Mouse (Mus musculus) cerebellum, adult 18-20 months (tissue): ENCODE results near the gene Ano10.
"Not testable (repeated sequence)": the region's sequence is repeated elsewhere in the genome, so short reads cannot be mapped to it uniquely, and the experiment has no call there.

Experiments used
- DNase-seq, 2 experiments: peaks; one replicate each; pipeline ENCODE4 v3.0.0; 2021

Gene Ano10

GRCm38 (mm10) chr9:122294242-122294881, at the start of gene Ano10:
Gene Ano10 (minus strand): TSS chr9:122294423.
- peak; percentile 94 to 97 for DNase-seq

DNA sequence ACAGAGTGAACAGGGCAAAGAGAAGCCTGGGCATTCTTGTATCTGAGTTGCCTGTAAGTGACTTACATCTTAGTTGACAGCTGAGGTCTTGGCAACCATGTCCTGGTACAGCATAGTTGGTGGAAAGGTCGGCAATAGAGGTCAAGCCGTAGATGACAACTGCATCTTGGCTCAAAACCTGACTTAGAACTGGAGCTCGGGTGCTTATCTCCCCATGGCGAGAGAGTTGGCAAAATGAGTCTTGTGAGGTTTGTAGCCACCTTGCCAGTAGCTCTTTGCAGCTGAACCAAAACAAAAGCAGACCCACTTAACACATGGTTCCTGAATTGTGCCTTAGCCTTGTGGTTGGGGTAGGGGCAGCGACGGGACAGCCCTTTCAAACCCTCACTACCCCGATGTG, 49.2 kb upstream of the Ano10 start:
- DNase-seq: no peak

DNA sequence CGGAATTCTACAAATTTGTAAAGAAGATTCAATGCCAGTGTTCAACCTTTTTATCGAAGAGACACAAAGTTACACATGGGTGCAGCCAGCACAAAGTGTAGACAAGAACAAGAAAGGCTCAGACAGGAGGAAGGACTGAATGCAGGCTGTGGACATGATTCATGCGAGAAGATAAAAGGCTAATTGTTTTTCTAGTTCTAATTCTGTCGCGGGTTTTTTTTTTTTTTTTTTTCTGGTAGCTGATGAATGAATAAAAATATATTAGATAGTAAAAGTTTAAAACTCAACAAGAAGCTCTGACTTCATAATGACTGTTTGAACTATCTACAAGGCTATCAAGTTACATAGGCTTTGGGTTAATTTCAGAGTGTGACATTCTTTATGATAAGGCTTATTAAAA, 45.7 kb upstream of the Ano10 start:
- no peak for DNase-seq

- DNase-seq: no peak
These were observed 43.3 kb upstream of the Ano10 start for GRCm38 (mm10) chr9:122337510-122337931.

DNA sequence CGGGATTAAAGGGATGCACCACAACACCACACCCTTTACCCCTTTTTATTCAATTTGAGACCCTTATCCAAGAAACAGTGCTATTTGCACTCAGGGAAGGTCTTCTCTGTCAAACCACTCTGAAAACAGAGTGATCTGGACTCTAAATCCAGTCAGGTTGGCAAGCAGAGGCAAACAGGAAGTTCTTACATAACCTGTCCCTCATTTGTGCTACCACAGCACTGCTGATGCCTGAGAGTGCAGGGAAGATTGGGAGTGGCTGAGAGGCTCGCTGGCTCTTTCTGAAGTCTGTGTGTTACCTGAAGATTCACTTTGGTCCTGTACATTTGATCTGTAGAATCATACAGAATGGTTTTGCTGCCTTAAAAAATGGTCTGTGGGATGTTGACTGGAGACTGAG, 42.5 kb upstream of the Ano10 start:
- no peak for DNase-seq

GRCm38 (mm10) chr9:122328199-122328598, 34.0 kb upstream of the Ano10 start:
- DNase-seq: no peak

GRCm38 (mm10) chr9:122325996-122326395, 31.8 kb upstream of the Ano10 start:
- DNase-seq: no peak

DNA sequence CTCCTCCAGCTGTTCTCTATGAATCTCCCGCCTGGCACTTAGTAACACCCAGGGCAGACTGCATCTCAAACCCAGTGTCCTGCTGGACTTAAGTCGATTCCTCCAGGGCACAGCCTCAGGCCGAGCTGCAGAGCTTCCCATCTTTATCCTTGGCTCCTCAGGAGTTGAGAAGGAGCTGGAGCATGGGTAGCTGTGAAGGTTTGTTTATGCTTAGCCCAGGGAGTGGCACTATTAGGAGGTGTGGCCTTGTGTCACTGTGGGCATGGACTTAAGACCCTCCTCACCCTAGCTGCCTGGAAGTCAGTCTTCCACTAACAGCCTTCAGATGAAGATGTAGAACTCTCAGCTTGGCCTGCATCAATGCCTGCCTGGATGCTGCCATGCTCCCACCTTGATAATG, 28.1 kb upstream of the Ano10 start:
- DNase-seq: no peak

- no peak for DNase-seq
These were observed 26.4 kb upstream of the Ano10 start for GRCm38 (mm10) chr9:122320626-122321025.

- DNase-seq: no peak
These were observed 22.3 kb upstream of the Ano10 start for GRCm38 (mm10) chr9:122316562-122316961.

GRCm38 (mm10) chr9:122315501-122315900, 21.3 kb upstream of the Ano10 start:
- DNase-seq: no peak

DNA sequence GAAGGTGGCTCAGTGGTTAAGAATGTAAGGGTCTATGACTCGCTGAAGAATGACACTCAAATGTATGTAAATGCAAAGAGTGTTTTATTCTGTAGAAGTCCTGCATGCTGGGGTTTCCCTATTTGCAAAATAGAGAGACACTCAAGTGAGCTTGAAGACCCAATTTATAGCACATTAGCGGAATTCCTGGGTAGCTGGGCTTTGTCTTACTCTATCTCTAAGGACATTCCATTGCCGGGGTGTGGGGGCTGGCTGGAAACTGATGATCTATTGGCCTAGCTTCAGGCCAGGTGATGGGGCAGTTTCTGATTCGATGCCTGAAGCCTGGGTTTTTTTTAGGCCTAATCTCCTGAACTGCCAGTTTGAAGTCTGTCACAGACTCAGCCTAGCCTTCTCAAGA, 20.7 kb upstream of the Ano10 start:
- no peak for DNase-seq

GRCm38 (mm10) chr9:122314386-122314785, 20.2 kb upstream of the Ano10 start:
- DNase-seq: no peak

GRCm38 (mm10) chr9:122313128-122313527, 18.9 kb upstream of the Ano10 start:
- not testable (repeated sequence) for DNase-seq

- no peak for DNase-seq
These were observed 18.2 kb upstream of the Ano10 start for GRCm38 (mm10) chr9:122312296-122312990.

- no peak for DNase-seq
These were observed 17.0 kb upstream of the Ano10 start for GRCm38 (mm10) chr9:122311051-122311760.

DNA sequence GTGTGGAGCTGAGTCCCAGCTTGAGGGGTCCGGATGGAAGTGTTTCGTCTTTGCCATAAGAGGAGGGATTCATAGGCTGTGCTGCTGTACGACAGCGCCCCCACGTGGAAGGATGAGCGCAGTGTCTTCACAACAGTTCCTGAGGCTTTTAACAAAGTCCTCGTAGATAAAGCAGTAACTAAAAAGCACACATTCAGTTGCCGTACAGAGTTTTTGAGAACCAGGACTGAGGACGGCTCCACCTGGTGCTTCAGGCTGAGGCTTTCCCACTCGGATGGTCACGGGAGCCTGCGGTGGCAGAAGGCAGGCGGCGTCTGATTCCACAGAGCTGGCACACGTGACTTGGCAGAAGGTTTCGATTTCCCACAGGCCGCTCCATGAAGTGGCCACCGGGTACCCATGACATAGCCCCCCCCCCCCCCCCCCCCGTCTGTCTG, 16.4 kb upstream of the Ano10 start:
- peak; percentile 74 to 84 for DNase-seq

DNA sequence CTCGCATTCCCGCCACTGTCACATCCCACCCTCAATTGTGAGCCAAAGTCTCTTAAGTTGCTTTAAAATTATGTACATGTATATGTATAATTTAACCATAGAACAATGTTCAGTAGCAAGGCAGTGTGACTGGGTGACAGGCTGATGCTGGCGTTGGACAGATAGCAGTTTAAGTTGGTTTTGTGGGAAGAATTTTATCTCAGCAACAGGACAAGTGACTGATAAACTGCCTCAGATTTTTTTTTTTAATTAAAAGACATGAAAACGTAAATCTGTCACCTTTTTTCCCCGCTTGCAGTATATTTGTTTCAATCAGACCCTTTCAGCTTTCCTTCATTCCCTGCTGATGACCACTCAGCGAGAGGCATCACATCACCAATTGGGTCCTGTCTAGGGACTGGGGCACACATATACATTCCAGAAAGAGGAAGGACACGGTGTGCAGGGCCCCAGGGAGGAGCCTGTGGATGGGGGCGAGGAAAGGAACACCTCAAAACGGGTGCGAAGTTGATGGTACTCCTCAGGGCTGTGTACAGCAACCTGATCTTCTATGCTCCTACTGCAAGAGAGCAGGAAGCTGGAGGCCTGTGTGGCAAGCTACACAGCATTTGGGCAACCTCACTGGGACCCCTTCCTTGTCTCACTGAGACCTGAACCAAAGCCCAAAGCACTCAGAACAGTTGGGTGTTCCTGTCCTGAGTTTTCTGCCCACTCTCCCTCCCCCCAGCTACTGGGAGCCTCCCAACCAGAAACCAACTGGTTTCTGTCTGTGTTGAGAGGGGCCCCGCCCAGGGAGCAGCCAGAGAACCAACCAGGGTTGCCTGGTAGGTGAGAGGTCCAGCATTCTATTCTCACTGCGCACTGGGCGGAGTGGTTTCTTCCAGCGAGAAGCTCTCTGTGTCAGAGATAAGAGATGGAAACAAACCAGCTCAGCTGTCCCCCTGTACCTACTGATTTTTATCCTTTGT, 15.1 kb upstream of the Ano10 start:
- DNase-seq: no peak

DNA sequence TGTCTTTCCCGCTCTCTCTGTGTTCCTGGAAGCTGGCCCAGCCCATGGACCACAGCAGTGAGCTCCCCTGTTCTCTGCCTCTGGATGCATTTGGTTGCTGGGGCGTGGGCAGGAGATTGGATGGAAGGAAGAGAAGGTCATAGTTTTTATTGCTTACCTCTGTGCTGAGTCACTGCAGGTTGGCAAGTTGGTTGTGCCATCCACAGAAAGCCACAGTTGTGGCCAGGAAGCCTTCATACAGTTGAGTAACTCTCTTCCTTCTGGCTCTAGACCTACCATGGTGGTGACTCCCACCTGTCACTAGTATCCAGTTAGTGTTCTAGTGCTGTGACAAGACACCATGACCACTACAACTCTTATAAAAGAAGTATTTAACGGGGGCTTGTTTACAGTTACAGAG, 11.1 kb upstream of the Ano10 start:
- DNase-seq: no peak

DNA sequence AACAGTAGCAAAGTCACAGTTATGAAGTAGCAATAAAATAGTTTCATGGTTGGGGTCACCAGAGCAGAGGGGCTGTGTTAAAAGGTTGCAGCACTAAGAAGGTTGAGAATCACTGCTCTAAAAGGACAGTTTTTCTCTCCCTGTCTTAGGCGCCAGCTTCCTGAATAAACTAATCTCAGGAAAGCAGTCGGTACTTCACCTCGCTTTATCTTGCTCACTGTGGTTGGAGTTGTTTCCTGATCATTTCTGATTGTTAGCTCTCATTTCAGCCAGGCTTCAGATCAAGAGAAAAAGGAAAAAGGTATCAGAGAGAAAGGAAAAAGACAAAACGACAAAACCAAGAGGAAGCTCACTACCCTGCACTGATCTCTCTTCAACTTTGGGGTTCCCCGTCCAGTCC, 1.9 kb upstream of the Ano10 start:
- no peak for DNase-seq

DNA sequence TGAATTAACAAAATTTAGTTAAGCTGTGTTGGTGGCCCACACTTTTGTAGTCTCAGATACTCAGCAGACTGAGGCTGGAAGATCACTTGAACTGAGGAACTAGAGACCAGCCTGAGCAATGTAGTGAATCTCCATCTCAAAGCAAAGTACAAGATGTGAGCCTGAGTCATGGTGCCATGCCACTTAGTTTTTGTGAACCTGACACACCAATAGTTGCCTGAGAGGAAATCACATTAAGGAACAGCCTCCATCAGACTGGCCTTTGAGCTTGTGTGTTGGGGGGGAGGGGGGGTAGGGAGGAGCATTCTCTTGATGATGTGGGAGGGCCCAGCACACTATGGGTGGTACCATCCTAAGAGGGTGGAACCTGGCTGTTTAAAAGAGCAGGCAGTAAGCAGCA, 1.2 kb upstream of the Ano10 start:
- no peak for DNase-seq

DNA sequence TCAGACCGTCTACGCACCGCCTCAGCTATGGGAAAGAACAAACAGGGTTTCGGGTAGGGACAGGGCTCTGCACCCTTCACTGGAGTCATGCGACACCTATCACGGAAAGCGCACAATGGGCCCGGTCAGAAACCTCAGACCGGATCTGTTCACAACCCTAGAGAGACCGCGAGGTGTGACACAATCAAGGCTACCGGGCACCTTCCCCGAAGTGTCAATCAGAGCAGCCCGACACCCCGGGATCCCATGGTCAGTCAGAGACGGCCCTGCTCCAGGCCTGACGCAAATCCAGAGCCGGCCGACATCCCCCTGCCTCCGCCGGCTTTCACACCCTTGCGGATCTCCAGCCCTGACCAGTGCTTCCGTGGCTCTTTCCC, 370 bp downstream of the Ano10 start:
- no peak for DNase-seq

GRCm38 (mm10) chr9:122290192-122290591, 4.0 kb downstream of the Ano10 start:
- no peak for DNase-seq
